Mouse (Mus musculus) intestine, embryonic 16.5 days (tissue): ENCODE data around the gene Ccdc82. TPM values are rescaled to one million over a fixed set of nuclear protein-coding genes. Genes with fewer than 3 reads are reported as not detected.

Source experiments
- ATAC-seq: fragments of 200-750 bp; cut with Nextera tagmentation; 2 replicates; pipeline ENCODE4 v1.8.0; 2017; ENCODE audit warnings: moderate TSS enrichment, moderate library complexity
- H3K27ac ChIP-seq: fragments of 300-500 bp; sonication (generic); 2 replicates; pipeline ENCODE4 v1.5.1; 2014; ENCODE audit warnings: mild to moderate bottlenecking, low read length
- H3K27me3 ChIP-seq: fragments of 300-500 bp; sonication (generic); replicated peaks from 2 replicates; pipeline ENCODE4 v1.6.1; 2014; ENCODE audit warnings: low read length, control low read depth, mixed read lengths; ENCODE audit not compliant: control insufficient read depth, insufficient read depth
- H3K36me3 ChIP-seq: fragments of 300-500 bp; sonication (generic); 2 replicates; pipeline ENCODE4 v1.6.1; 2014; ENCODE audit warnings: low read length, control low read depth; ENCODE audit not compliant: control insufficient read depth, insufficient read depth
- H3K4me1 ChIP-seq: fragments of 300-500 bp; sonication (generic); 2 replicates; pipeline ENCODE4 v1.6.1; 2014; ENCODE audit warnings: low read length, control low read depth, mixed read lengths; ENCODE audit not compliant: control insufficient read depth, insufficient read depth
- H3K4me2 ChIP-seq: fragments of 300-500 bp; sonication (generic); 2 replicates; pipeline ENCODE4 v1.6.1; 2014; ENCODE audit warnings: low read depth, low read length, control low read depth
- H3K4me3 ChIP-seq: fragments of 300-500 bp; sonication (generic); 2 replicates; pipeline ENCODE4 v1.5.1; 2014; ENCODE audit warnings: mild to moderate bottlenecking, low read length
- H3K9ac ChIP-seq: fragments of 300-500 bp; sonication (generic); 2 replicates; pipeline ENCODE4 v1.6.1; 2014; ENCODE audit warnings: low read depth, low read length
- H3K9me3 ChIP-seq: fragments of 300-500 bp; sonication (generic); 2 replicates; pipeline ENCODE4 v1.6.1; 2016; ENCODE audit warnings: low read length, control low read depth; ENCODE audit not compliant: control insufficient read depth
- WGBS: fragments of 180-500 bp; shearing (Covaris S2); extraction: QIAGEN DNeasy Blood & Tissue Kit; methylation state at CpG from one replicate; pipeline ENCODE4 v1.1.7; 2014; 5-methylcytosine and 5-hydroxymethylcytosine counted together
- polyA plus RNA-seq: library from polyadenylated mRNA; unstranded; fragments of >200 nt; fragmentation: Nextera tagmentation; extraction: Ambion mirVana; gene quantifications from 2 replicates; pipeline ENCODE4 v1.2.1, GENCODE M21; 2015

Ccdc82 gene
- polyA plus RNA-seq, 1 experiment from 2014 or later = 7.5 TPM

GRCm38 (mm10) chr9:13245481-13245880 is 1.3 kb upstream of the Ccdc82 start, which contains the start of gene Jrkl:
TSS of gene Jrkl (minus strand) at chr9:13245829.
- peak within 1 kb of the TSS; percentile 73 for H3K27ac ChIP-seq
- ATAC-seq = no peak; the same call in 1 of the 2 replicates
- H3K36me3 ChIP-seq = no peaks in the 10 kb centered on the region
- 5% methylated on average over 10 of the region's 10 CpGs for WGBS
- H3K27me3 ChIP-seq = no peaks in the 10 kb centered on the region
- peak within 1 kb of the TSS; percentile 50 for H3K4me2 ChIP-seq
- peak within 1 kb of the TSS; percentile 49 for H3K4me3 ChIP-seq
- no peaks in the 10 kb centered on the region for H3K4me1 ChIP-seq
- H3K9ac ChIP-seq = peak within 1 kb of the TSS; percentile 59
- no peaks in the 10 kb centered on the region for H3K9me3 ChIP-seq

- H3K27me3 ChIP-seq = no peaks in the 10 kb centered on the region
- no peaks in the 10 kb centered on the region for H3K9me3 ChIP-seq
- no peak overlapping the region for H3K9ac ChIP-seq
- no peak overlapping the region for H3K27ac ChIP-seq
- WGBS = 96% methylated on average over 4 of the region's 4 CpGs
- ATAC-seq = no peak
- no peaks in the 10 kb centered on the region for H3K36me3 ChIP-seq
- H3K4me3 ChIP-seq = no peak overlapping the region
- no peak overlapping the region for H3K4me2 ChIP-seq
- H3K4me1 ChIP-seq = no peaks in the 10 kb centered on the region
Measured at GRCm38 (mm10) chr9:13248104-13248503, 1.3 kb downstream of the Ccdc82 start.

- Histone ChIP-seq H3K36me3 (no peaks in the 10 kb centered on the region), H3K27me3 (no peaks in the 10 kb centered on the region), H3K4me3 (no peak overlapping the region), H3K4me1 (no peaks in the 10 kb centered on the region), H3K9ac (no peak overlapping the region), H3K27ac (no peak overlapping the region), H3K4me2 (no peak overlapping the region), H3K9me3 (no peaks in the 10 kb centered on the region)
- ATAC-seq = no peak
- whole genome bisulfite sequencing = 73% methylated on average over 2 of the region's 2 CpGs
Measured at GRCm38 (mm10) chr9:13251251-13251650, 4.5 kb downstream of the Ccdc82 start.

GRCm38 (mm10) chr9:13256726-13257125 is 10.0 kb downstream of the Ccdc82 start:
- no peaks in the 10 kb centered on the region for H3K9me3 ChIP-seq
- no peak for ATAC-seq
- no peaks in the 10 kb centered on the region for H3K27me3 ChIP-seq
- 97% methylated on average over 1 of the region's 1 CpGs for WGBS
- H3K4me3 ChIP-seq = no peak overlapping the region
- H3K27ac ChIP-seq = no peak overlapping the region
- no peaks in the 10 kb centered on the region for H3K4me1 ChIP-seq
- no peak overlapping the region for H3K4me2 ChIP-seq
- no peak overlapping the region for H3K9ac ChIP-seq
- H3K36me3 ChIP-seq = no peaks in the 10 kb centered on the region

- WGBS = 85% methylated on average over 2 of the region's 2 CpGs
- H3K4me2 ChIP-seq = no peak overlapping the region
- ATAC-seq = no peak
Measured at GRCm38 (mm10) chr9:13258173-13258572, 11.4 kb downstream of the Ccdc82 start.

GRCm38 (mm10) chr9:13260980-13261379 is 14.2 kb downstream of the Ccdc82 start:
- Histone ChIP-seq H3K36me3 (no peaks in the 10 kb centered on the region), H3K4me1 (no peaks in the 10 kb centered on the region), H3K27ac (no peak overlapping the region), H3K27me3 (no peaks in the 10 kb centered on the region), H3K4me2 (no peak overlapping the region), H3K9ac (no peak overlapping the region), H3K4me3 (no peak overlapping the region), H3K9me3 (no peaks in the 10 kb centered on the region)
- no peak for ATAC-seq
- WGBS = 78% methylated on average over 3 of the region's 3 CpGs

More at GRCm38 (mm10) chr9:13258173-13258572, 11.4 kb downstream of the Ccdc82 start:
- Histone ChIP-seq H3K9ac (no peak overlapping the region), H3K27me3 (no peaks in the 10 kb centered on the region), H3K9me3 (no peaks in the 10 kb centered on the region), H3K36me3 (no peaks in the 10 kb centered on the region), H3K27ac (no peak overlapping the region), H3K4me1 (no peaks in the 10 kb centered on the region), H3K4me3 (no peak overlapping the region)

GRCm38 (mm10) chr9:13273219-13273618 is 26.5 kb downstream of the Ccdc82 start:
- Histone ChIP-seq H3K27me3 (no peaks in the 10 kb centered on the region), H3K9ac (no peak overlapping the region), H3K4me2 (no peak overlapping the region), H3K36me3 (no peaks in the 10 kb centered on the region), H3K4me3 (no peak overlapping the region), H3K9me3 (no peaks in the 10 kb centered on the region), H3K4me1 (no peaks in the 10 kb centered on the region), H3K27ac (no peak overlapping the region)
- 96% methylated on average over 1 of the region's 1 CpGs for WGBS
- no peak for ATAC-seq

- no peaks in the 10 kb centered on the region for H3K27me3 ChIP-seq
Measured at GRCm38 (mm10) chr9:13287482-13287881, 40.7 kb downstream of the Ccdc82 start.

GRCm38 (mm10) chr9:13296274-13297121 is 49.7 kb downstream of the Ccdc82 start:
- peak overlapping the region; percentile 14 for H3K27ac ChIP-seq
- peak; percentile 96 for ATAC-seq
- no peaks in the 10 kb centered on the region for H3K36me3 ChIP-seq
- peaks cover 16% of the 10 kb centered on the region for H3K4me1 ChIP-seq
- H3K27me3 ChIP-seq = no peaks in the 10 kb centered on the region
- WGBS = under 1% methylated on average over 28 of the region's 28 CpGs
- peak overlapping the region; percentile 94 for H3K4me2 ChIP-seq
- peak overlapping the region; percentile 59 for H3K4me3 ChIP-seq
- peak overlapping the region; percentile 72 for H3K9ac ChIP-seq
- no peaks in the 10 kb centered on the region for H3K9me3 ChIP-seq

More at GRCm38 (mm10) chr9:13287482-13287881, 40.7 kb downstream of the Ccdc82 start:
- no peak overlapping the region for H3K4me2 ChIP-seq
- no peak overlapping the region for H3K27ac ChIP-seq
- H3K4me1 ChIP-seq = no peaks in the 10 kb centered on the region
- WGBS = 70% methylated on average over 2 of the region's 2 CpGs
- H3K36me3 ChIP-seq = no peaks in the 10 kb centered on the region
- H3K4me3 ChIP-seq = no peak overlapping the region
- ATAC-seq = no peak
- no peaks in the 10 kb centered on the region for H3K9me3 ChIP-seq
- no peak overlapping the region for H3K9ac ChIP-seq
